Mouse (Mus musculus): Measurements from ENCODE around the gene Rab1b. TPM values are rescaled to one million over a fixed set of nuclear protein-coding genes. Genes with fewer than 3 reads are reported as not detected.
"Not testable (repeated sequence)": the region's sequence is repeated elsewhere in the genome, so short reads cannot be mapped to it uniquely, and the experiment has no call there.

The Rab1b gene
- polyA plus RNA-seq (2016; fragmentation: Nextera tagmentation; extraction: Ambion mirVana) = 261 and 263 TPM in 2 replicates

GRCm38 (mm10) chr19:5106731-5107191 lies at the start of gene Rab1b:
Rab1b (minus strand) TSS chr19:5107072.
- under 1% methylated on average over 45 of the region's 46 CpGs for WGBS
- peaks cover 37% of the 10 kb centered on the region for H3K4me1 ChIP-seq
- peak within 1 kb of the TSS; percentile 90 for H3K4me3 ChIP-seq
- peak; percentile 99 for DNase-seq (ENCODE audit: low spot score)
- H3K27me3 ChIP-seq (ENCODE audit: insufficient read depth, poor library complexity, severe bottlenecking) = no peaks in the 10 kb centered on the region
- peaks cover 76% of the 10 kb centered on the region for H3K36me3 ChIP-seq
- peak within 1 kb of the TSS; percentile 98 for H3K27ac ChIP-seq
- no peaks in the 10 kb centered on the region for H3K9me3 ChIP-seq

GRCm38 (mm10) chr19:5152261-5152660 lies 45.4 kb upstream of the Rab1b start:
- peaks cover 43% of the 10 kb centered on the region for H3K36me3 ChIP-seq

GRCm38 (mm10) chr19:5151741-5152140 lies 44.9 kb upstream of the Rab1b start:
- Histone ChIP-seq H3K36me3 (peaks cover 43% of the 10 kb centered on the region), H3K4me1 (no peaks in the 10 kb centered on the region), H3K4me3 (no peak overlapping the region), H3K27me3 (ENCODE audit: insufficient read depth, poor library complexity, severe bottlenecking) (no peaks in the 10 kb centered on the region), H3K27ac (no peak overlapping the region), H3K9me3 (no peaks in the 10 kb centered on the region)
- WGBS = 86% methylated on average over 5 of the region's 5 CpGs
- no peak for DNase-seq (ENCODE audit: low spot score)

More at GRCm38 (mm10) chr19:5152261-5152660, 45.4 kb upstream of the Rab1b start:
- no peaks in the 10 kb centered on the region for H3K4me1 ChIP-seq
- H3K27ac ChIP-seq = no peak overlapping the region
- H3K9me3 ChIP-seq = no peaks in the 10 kb centered on the region
- WGBS = 89% methylated on average over 6 of the region's 6 CpGs
- no peaks in the 10 kb centered on the region for H3K27me3 ChIP-seq (ENCODE audit: insufficient read depth, poor library complexity, severe bottlenecking)
- no peak for DNase-seq (ENCODE audit: low spot score)
- no peak overlapping the region for H3K4me3 ChIP-seq

GRCm38 (mm10) chr19:5151331-5151730 lies 44.5 kb upstream of the Rab1b start:
- Histone ChIP-seq H3K27me3 (ENCODE audit: insufficient read depth, poor library complexity, severe bottlenecking) (no peaks in the 10 kb centered on the region), H3K36me3 (peaks cover 46% of the 10 kb centered on the region), H3K9me3 (no peaks in the 10 kb centered on the region), H3K27ac (no peak overlapping the region), H3K4me1 (no peaks in the 10 kb centered on the region), H3K4me3 (no peak overlapping the region)
- 45% methylated on average over 3 of the region's 3 CpGs for WGBS
- no peak for DNase-seq (ENCODE audit: low spot score)

- no peak for DNase-seq (ENCODE audit: low spot score)
- WGBS = 87% methylated on average over 6 of the region's 6 CpGs
- no peak overlapping the region for H3K4me3 ChIP-seq
- H3K36me3 ChIP-seq = peaks cover 37% of the 10 kb centered on the region
- H3K27me3 ChIP-seq (ENCODE audit: insufficient read depth, poor library complexity, severe bottlenecking) = no peaks in the 10 kb centered on the region
- H3K4me1 ChIP-seq = no peaks in the 10 kb centered on the region
- no peak overlapping the region for H3K27ac ChIP-seq
- no peaks in the 10 kb centered on the region for H3K9me3 ChIP-seq
These were observed 43.5 kb upstream of the Rab1b start for GRCm38 (mm10) chr19:5150358-5150757.

- H3K4me3 ChIP-seq; H3K27ac ChIP-seq; DNase-seq (ENCODE audit: low spot score); H3K4me1 ChIP-seq; H3K27me3 ChIP-seq (ENCODE audit: insufficient read depth, poor library complexity, severe bottlenecking); H3K9me3 ChIP-seq: not testable (repeated sequence)
- H3K36me3 ChIP-seq = peaks cover 48% of the 10 kb centered on the region
- 89% methylated on average over 3 of the region's 6 CpGs for WGBS
These were observed 42.2 kb upstream of the Rab1b start for GRCm38 (mm10) chr19:5149041-5149440.

- no peaks in the 10 kb centered on the region for H3K27me3 ChIP-seq (ENCODE audit: insufficient read depth, poor library complexity, severe bottlenecking)
- no peak overlapping the region for H3K27ac ChIP-seq
- no peaks in the 10 kb centered on the region for H3K4me1 ChIP-seq
- 3% methylated on average over 2 of the region's 2 CpGs for WGBS
- no peaks in the 10 kb centered on the region for H3K9me3 ChIP-seq
- peaks cover 74% of the 10 kb centered on the region for H3K36me3 ChIP-seq
- H3K4me3 ChIP-seq = no peak overlapping the region
- DNase-seq (ENCODE audit: low spot score) = no peak
These were observed 32.8 kb upstream of the Rab1b start for GRCm38 (mm10) chr19:5139640-5140039.

- Histone ChIP-seq H3K27me3 (ENCODE audit: insufficient read depth, poor library complexity, severe bottlenecking) (no peaks in the 10 kb centered on the region), H3K36me3 (peaks cover 25% of the 10 kb centered on the region), H3K4me3 (no peak overlapping the region), H3K27ac (no peak overlapping the region), H3K9me3 (no peaks in the 10 kb centered on the region), H3K4me1 (no peaks in the 10 kb centered on the region; the same call in 1 of the 2 replicates)
- 69% methylated on average over 4 of the region's 4 CpGs for WGBS
- no peak for DNase-seq (ENCODE audit: low spot score)
These were observed 24.4 kb upstream of the Rab1b start for GRCm38 (mm10) chr19:5131237-5131636.

GRCm38 (mm10) chr19:5129770-5130169 lies 22.9 kb upstream of the Rab1b start:
- Histone ChIP-seq H3K36me3 (peaks cover 16% of the 10 kb centered on the region), H3K27ac (no peak overlapping the region), H3K9me3 (no peaks in the 10 kb centered on the region), H3K4me3 (no peak overlapping the region), H3K4me1 (no peaks in the 10 kb centered on the region; the same call in 1 of the 2 replicates), H3K27me3 (ENCODE audit: insufficient read depth, poor library complexity, severe bottlenecking) (no peaks in the 10 kb centered on the region)
- no peak for DNase-seq (ENCODE audit: low spot score)
- WGBS = 45% methylated on average over 1 of the region's 1 CpGs

- H3K27me3 ChIP-seq (ENCODE audit: insufficient read depth, poor library complexity, severe bottlenecking) = peaks cover 7% of the 10 kb centered on the region; the same call in 1 of the 2 replicates
- H3K9me3 ChIP-seq = no peaks in the 10 kb centered on the region
- H3K27ac ChIP-seq = no peak overlapping the region
- H3K4me3 ChIP-seq = no peak overlapping the region
- H3K36me3 ChIP-seq = no peaks in the 10 kb centered on the region
- no peak for DNase-seq (ENCODE audit: low spot score)
- peaks cover 7% of the 10 kb centered on the region for H3K4me1 ChIP-seq
- WGBS = 60% methylated on average over 7 of the region's 7 CpGs
These were observed 17.3 kb upstream of the Rab1b start for GRCm38 (mm10) chr19:5124055-5124614.

GRCm38 (mm10) chr19:5123241-5123640 lies 16.4 kb upstream of the Rab1b start:
- no peak overlapping the region for H3K4me3 ChIP-seq
- no peak for DNase-seq (ENCODE audit: low spot score)
- WGBS = 75% methylated on average over 3 of the region's 3 CpGs
- H3K4me1 ChIP-seq = peaks cover 14% of the 10 kb centered on the region
- no peaks in the 10 kb centered on the region for H3K9me3 ChIP-seq
- H3K36me3 ChIP-seq = no peaks in the 10 kb centered on the region
- H3K27me3 ChIP-seq (ENCODE audit: insufficient read depth, poor library complexity, severe bottlenecking) = peaks cover 10% of the 10 kb centered on the region; the same call in 1 of the 2 replicates
- no peak overlapping the region for H3K27ac ChIP-seq

- Histone ChIP-seq H3K9me3 (no peaks in the 10 kb centered on the region), H3K4me1 (peaks cover 14% of the 10 kb centered on the region), H3K27me3 (ENCODE audit: insufficient read depth, poor library complexity, severe bottlenecking) (peaks cover 10% of the 10 kb centered on the region; the same call in 1 of the 2 replicates), H3K36me3 (no peaks in the 10 kb centered on the region), H3K27ac (no peak overlapping the region), H3K4me3 (no peak overlapping the region)
- 42% methylated on average over 10 of the region's 10 CpGs for WGBS
- DNase-seq (ENCODE audit: low spot score) = no peak
These were observed 15.6 kb upstream of the Rab1b start for GRCm38 (mm10) chr19:5122492-5122891.

GRCm38 (mm10) chr19:5118384-5118698 lies 11.5 kb upstream of the Rab1b start, which contains the start of gene Klc2:
Klc2 (minus strand) TSS chr19:5118560.
- Histone ChIP-seq H3K4me1 (peaks cover 22% of the 10 kb centered on the region), H3K4me3 (peak within 1 kb of the TSS; percentile 84), H3K27me3 (ENCODE audit: insufficient read depth, poor library complexity, severe bottlenecking) (peaks cover 10% of the 10 kb centered on the region; the same call in 1 of the 2 replicates), H3K9me3 (no peaks in the 10 kb centered on the region), H3K36me3 (peaks cover 11% of the 10 kb centered on the region), H3K27ac (peak within 1 kb of the TSS; percentile 89)
- WGBS = 1% methylated on average over 18 of the region's 18 CpGs
- no peak for DNase-seq (ENCODE audit: low spot score)
